Mouse (Mus musculus): ENCODE data around the gene Rassf7. TPM values are rescaled to one million over a fixed set of nuclear protein-coding genes. Genes with fewer than 3 reads are reported as not detected.
A peak's percentile ranks its signal among the peaks of the same experiment; 100 is the strongest.

Gene Rassf7
- 1 to 10 TPM; 3.8 to 4.7 TPM for total RNA-seq (2021)

GRCm38 (mm10) chr7:141215101-141215879 lies at the start of gene Rassf7:
Rassf7 (plus strand) TSS chr7:141215860.
- peak; percentile 93 for DNase-seq
- intact Hi-C loops (cut with DNase I), result no loop called here

- DNase-seq, result peak; percentile 23
- intact Hi-C loops (cut with DNase I), result no loop called here
Observed at GRCm38 (mm10) chr7:141167901-141168517, 47.7 kb upstream of the Rassf7 start.

GRCm38 (mm10) chr7:141168518-141168953 lies 47.1 kb upstream of the Rassf7 start:
- intact Hi-C loops (cut with DNase I), result no loop called here
- no peak for DNase-seq

DNA sequence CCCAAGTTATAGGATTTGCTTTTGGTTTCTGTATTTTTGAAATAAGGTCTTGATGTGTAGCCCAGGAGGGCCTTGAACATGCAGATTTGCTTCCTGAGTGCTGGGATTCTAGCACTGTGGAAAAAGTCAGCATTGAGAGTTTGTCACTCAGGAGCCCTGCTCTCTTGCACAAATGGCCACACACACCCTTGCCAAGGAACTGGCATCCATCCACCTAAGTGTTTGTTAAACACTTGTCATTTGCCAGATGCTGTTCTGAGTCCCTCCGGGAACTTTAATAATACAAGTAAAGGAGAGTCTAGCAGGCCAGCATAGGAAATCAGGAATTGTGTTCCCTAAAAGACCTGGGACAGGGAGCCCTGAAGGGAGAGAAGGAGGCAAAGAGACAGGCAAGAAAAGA lies 46.4 kb upstream of the Rassf7 start:
- DNase-seq, result peak; percentile 17
- intact Hi-C loops (cut with DNase I), result no loop called here

DNA sequence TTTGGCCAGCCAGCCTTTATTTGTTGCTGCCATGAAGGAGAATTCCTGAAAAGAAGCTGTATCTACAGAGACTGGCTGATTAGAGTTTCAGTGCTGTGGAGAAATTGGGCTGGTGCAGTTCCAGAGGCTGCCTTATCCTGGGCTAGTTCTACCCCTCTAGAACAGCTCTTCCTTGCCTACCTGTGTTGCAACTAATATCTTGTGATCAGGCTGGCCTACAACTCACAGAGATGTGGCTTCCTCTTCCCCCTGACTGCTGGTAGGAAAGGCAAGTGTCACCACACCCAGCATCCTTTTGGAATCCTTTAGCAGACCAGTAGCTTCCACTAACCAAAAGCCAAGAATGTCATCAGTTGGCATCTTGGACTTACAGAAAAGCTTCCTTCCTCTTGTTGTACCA lies 45.8 kb upstream of the Rassf7 start:
- no peak for DNase-seq
- intact Hi-C loops (cut with DNase I), result loop anchor here (10.0 kb wide), 3 partner anchors 105 to 315 kb away; partner anchors contain the start of genes B4galnt4, Bet1l, Cox8b and Gm45785

DNA sequence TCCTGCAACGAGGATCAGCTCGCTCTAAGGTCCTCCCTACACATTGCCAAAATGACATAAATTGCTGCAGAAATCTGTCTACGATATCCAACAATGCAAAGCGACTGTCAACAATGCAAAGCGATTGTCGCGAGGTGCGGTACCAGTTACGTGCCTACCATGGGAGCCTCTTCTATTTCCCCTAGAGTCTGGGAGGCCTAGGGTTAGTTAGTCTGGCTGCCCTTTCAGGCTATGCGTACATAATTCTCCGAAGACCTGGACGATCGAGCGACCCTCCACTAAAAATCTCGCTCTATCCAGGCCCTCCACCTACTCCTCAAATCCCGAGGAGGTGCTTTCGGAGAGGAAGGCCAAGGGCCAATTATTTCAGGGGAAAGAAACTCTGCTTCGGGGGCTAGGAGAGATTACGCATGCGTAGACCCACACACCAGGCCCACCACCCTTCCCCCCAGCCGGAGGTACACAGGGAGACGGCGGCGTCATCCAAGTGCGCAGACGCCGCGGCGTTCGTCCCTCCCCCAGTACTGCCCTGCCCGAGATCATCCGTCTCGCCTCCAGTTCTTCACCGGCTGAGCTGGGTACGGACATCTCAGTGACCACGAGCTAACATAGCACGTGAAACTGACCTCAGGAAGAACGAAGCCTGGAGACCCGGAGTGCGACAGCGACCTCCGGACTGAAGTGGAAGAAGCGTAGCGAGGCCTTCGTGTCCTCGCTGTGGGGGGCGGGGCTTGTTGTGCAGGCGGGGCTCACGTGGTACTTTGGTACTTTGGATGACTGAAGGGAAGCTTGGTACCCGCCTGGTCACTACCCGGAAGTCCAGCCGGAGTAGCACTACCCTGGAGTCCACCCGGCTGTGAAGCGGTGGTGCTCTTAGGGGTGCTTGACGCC lies 43.3 kb upstream of the Rassf7 start, which contains the start of gene Rnh1:
Rnh1 (minus strand) TSS at position 742 of the 891 bp plus-strand sequence.
- intact Hi-C loops (cut with DNase I), result loop anchor here (10.0 kb wide), 3 partner anchors 108 to 318 kb away; partner anchors contain the start of genes B4galnt4, Bet1l, Cox8b and Gm45785

GRCm38 (mm10) chr7:141173323-141173850 lies 42.3 kb upstream of the Rassf7 start:
- DNase-seq, result no peak
- intact Hi-C loops (cut with DNase I), result loop anchor here (10.0 kb wide), 3 partner anchors 109 to 319 kb away; partner anchors contain the start of genes B4galnt4, Bet1l, Cox8b and Gm45785

More for the DNA sequence above, 43.3 kb upstream of the Rassf7 start, which contains the start of gene Rnh1:
- DNase-seq, result peak; percentile 96

GRCm38 (mm10) chr7:141175068-141175467 lies 40.6 kb upstream of the Rassf7 start:
- intact Hi-C loops (cut with DNase I), result loop anchor here (10.0 kb wide), 3 partner anchors 110 to 320 kb away; partner anchors contain the start of genes B4galnt4, Bet1l, Cox8b and Gm45785

GRCm38 (mm10) chr7:141176173-141176572 lies 39.5 kb upstream of the Rassf7 start:
- intact Hi-C loops (cut with DNase I), result loop anchor here (10.0 kb wide), 3 partner anchors 111 to 321 kb away; partner anchors contain the start of genes B4galnt4, Bet1l, Cox8b and Gm45785
- DNase-seq, result peak; percentile 88

More at GRCm38 (mm10) chr7:141175068-141175467, 40.6 kb upstream of the Rassf7 start:
- no peak for DNase-seq

GRCm38 (mm10) chr7:141188194-141188593 lies 27.5 kb upstream of the Rassf7 start:
- intact Hi-C loops (cut with DNase I), result no loop called here
- DNase-seq, result no peak

GRCm38 (mm10) chr7:141188733-141189132 lies 26.9 kb upstream of the Rassf7 start:
- no peak for DNase-seq
- intact Hi-C loops (cut with DNase I), result no loop called here

- intact Hi-C loops (cut with DNase I), result no loop called here
Observed at GRCm38 (mm10) chr7:141190220-141190619, 25.4 kb upstream of the Rassf7 start.

GRCm38 (mm10) chr7:141191036-141191435 lies 24.6 kb upstream of the Rassf7 start:
- no peak for DNase-seq
- intact Hi-C loops (cut with DNase I), result no loop called here

More at GRCm38 (mm10) chr7:141190220-141190619, 25.4 kb upstream of the Rassf7 start:
- DNase-seq, result no peak

DNA sequence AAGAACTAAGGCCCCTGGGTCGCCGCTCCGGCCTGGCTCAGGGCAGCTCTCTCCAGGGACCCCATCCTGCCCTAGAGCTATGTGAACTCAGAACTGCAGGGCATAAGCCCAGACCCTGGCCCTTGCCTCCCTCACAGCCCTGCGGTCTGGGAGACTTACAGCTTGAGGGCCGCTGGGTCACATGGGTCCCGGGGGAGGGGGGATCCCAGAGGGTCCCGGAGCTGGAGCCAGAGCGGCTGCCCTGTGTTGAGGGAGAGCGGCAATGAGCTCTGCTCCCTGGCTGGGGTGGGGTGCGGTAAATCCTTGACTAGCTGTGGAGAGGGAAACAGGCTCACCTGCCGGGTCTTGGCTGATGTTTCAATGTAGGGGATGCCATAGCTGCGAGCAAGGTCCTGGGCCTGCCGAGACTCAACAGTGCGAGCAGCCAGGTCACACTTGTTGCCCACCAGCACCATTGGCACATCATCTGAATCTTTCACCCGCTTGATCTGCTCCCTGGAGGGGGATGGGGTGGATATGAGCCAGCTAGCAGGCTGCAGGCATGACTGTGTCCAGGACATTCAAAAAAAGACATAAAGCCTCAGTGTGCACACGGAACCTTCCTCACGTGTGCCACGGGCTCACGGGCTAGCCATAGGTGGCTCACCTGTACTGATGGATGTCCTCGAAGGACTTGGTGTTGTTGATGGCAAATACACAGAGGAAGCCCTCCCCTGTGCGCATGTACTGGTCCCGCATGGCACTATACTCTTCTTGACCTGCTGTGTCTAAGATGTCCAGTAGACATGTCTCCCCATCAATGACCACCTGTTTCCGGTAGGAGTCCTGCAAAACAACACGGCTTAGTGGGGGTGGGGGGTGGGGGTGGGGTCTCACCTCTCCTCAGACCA lies 23.6 kb upstream of the Rassf7 start:
- intact Hi-C loops (cut with DNase I), result no loop called here
- DNase-seq, result no peak

- DNase-seq, result no peak
- intact Hi-C loops (cut with DNase I), result no loop called here
Observed at GRCm38 (mm10) chr7:141192776-141193347, 22.8 kb upstream of the Rassf7 start.

- DNase-seq, result peak; percentile 32
- intact Hi-C loops (cut with DNase I), result no loop called here
Observed at GRCm38 (mm10) chr7:141193348-141193856, 22.3 kb upstream of the Rassf7 start.

DNA sequence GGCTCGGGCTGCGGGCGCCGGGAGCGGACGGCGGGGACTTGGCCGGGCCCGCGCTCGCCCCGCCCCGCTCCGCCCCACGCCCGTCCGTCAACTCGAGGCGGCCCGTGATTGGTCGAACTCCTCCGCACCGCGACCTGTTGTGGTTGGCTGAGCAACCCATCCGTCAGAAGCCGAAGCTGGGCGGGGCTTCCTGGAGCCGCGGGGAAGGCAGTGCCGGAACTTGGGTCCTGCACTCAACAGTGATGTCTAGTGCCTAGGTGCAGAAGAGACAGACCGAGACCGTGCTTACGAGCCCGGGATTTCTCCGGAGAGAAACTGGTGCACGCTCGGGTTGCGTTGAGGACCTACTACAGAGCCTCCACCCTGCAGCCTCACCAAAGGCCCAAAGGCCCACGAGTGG lies 21.7 kb upstream of the Rassf7 start, which contains the start of the genes Hras and Lrrc56:
Hras (minus strand) TSS at position 58 of the 400 bp plus-strand sequence.
Lrrc56 (plus strand) TSS at position 210 of the 400 bp plus-strand sequence.
- intact Hi-C loops (cut with DNase I), result no loop called here
- DNase-seq, result peak; percentile 98

DNA sequence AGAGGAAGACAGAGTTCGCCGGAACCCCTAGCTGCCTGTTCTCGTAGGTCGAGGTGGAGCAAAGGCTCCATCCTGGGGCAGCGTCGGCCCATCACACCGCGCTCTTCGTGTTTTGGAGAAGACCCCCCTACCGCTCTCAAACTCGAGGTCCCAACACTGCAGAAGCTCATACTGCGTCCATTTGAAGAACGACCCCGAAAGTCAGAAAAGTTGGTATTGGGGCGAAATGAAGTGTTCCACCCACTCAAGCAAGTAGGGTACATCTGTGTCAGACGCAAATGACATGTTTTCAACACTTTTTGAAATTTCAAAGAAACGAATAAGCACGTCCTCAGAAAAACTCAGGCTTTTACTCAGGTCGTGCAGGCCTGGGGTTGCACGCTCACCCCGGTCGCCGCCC lies 21.3 kb upstream of the Rassf7 start:
- DNase-seq, result no peak
- intact Hi-C loops (cut with DNase I), result no loop called here

All from left cerebral cortex, postnatal 4 days (tissue).